Mouse (Mus musculus) erythroid progenitor cell, adult 5-6 weeks (primary cell): ENCODE results near the gene Tcf12. TPM values are rescaled to one million over a fixed set of nuclear protein-coding genes. Genes with fewer than 3 reads are reported as not detected.

Experiments used
- ATAC-seq: replicated peaks from 2 replicates; pipeline ENCODE4 v1.8.0; 2016; ENCODE audit warnings: moderate number of reproducible peaks, mild to moderate bottlenecking, moderate TSS enrichment, inconsistent platforms; ENCODE audit not compliant: poor library complexity, low FRiP score, severe bottlenecking
- total RNA-seq, 2 experiments: library from RNA; stranded (forward) in 1 of 2; stranded (reverse) in 1 of 2; fragments of 150-400 nt in 1 of 2; fragments of 186-747, 209-891 nt in 1 of 2; gene quantifications; 2 replicates each; pipeline versions ENCODE4 v1.2.3 to v1.2.4; 2015 to 2017; ENCODE audit warnings: low replicate concordance in 2 of 2

Gene Tcf12
- total RNA-seq, 2 experiments from 2014 or later: 20.0 to 36.9 TPM

GRCm38 (mm10) chr9:71861629-71862028, 250.0 kb downstream of the Tcf12 start:
- ATAC-seq: no peak

- no peak for ATAC-seq
These were observed 253.7 kb downstream of the Tcf12 start for GRCm38 (mm10) chr9:71857926-71858325.

- ATAC-seq: no peak
These were observed 257.8 kb downstream of the Tcf12 start for GRCm38 (mm10) chr9:71853904-71854303.

GRCm38 (mm10) chr9:71850283-71850682, 261.4 kb downstream of the Tcf12 start:
- ATAC-seq: no peak

- no peak for ATAC-seq
These were observed 263.3 kb downstream of the Tcf12 start for GRCm38 (mm10) chr9:71848392-71848791.

GRCm38 (mm10) chr9:71847921-71848320, 263.8 kb downstream of the Tcf12 start:
- ATAC-seq: no peak

- no peak for ATAC-seq
These were observed 269.8 kb downstream of the Tcf12 start for GRCm38 (mm10) chr9:71841850-71842249.

GRCm38 (mm10) chr9:71837366-71837765, 274.3 kb downstream of the Tcf12 start:
- no peak for ATAC-seq

GRCm38 (mm10) chr9:71836366-71836765, 275.3 kb downstream of the Tcf12 start:
- ATAC-seq: no peak

- ATAC-seq: no peak
These were observed 276.4 kb downstream of the Tcf12 start for GRCm38 (mm10) chr9:71835203-71835815.

- ATAC-seq: no peak
These were observed 277.0 kb downstream of the Tcf12 start for GRCm38 (mm10) chr9:71834707-71835106.

- no peak; the same call in 1 of the 2 replicates for ATAC-seq
These were observed 279.6 kb downstream of the Tcf12 start for GRCm38 (mm10) chr9:71831756-71832699.

- no peak for ATAC-seq
These were observed 280.7 kb downstream of the Tcf12 start for GRCm38 (mm10) chr9:71830994-71831393.

GRCm38 (mm10) chr9:71830365-71830764, 281.3 kb downstream of the Tcf12 start:
- ATAC-seq: no peak

GRCm38 (mm10) chr9:71829753-71830152, 281.9 kb downstream of the Tcf12 start:
- ATAC-seq: no peak

GRCm38 (mm10) chr9:71829137-71829536, 282.5 kb downstream of the Tcf12 start:
- ATAC-seq: no peak

- ATAC-seq: no peak
These were observed 284.3 kb downstream of the Tcf12 start for GRCm38 (mm10) chr9:71827371-71827770.

- no peak for ATAC-seq
These were observed 285.6 kb downstream of the Tcf12 start for GRCm38 (mm10) chr9:71826040-71826525.

- no peak for ATAC-seq
These were observed 289.7 kb downstream of the Tcf12 start for GRCm38 (mm10) chr9:71822003-71822402.

- ATAC-seq: no peak
These were observed 293.2 kb downstream of the Tcf12 start for GRCm38 (mm10) chr9:71818453-71818852.

- no peak for ATAC-seq
These were observed 295.6 kb downstream of the Tcf12 start for GRCm38 (mm10) chr9:71816121-71816520.
